Mouse (Mus musculus) liver, adult 2 months (tissue): Measurements from ENCODE around the gene Me3. TPM values are rescaled to one million over a fixed set of nuclear protein-coding genes. Genes with fewer than 3 reads are reported as not detected.

Experiments used
- DNase-seq: peaks from one replicate; pipeline ENCODE4 v3.0.0-alpha.2; 2011; ENCODE audit warnings: low read depth, low spot score; ENCODE audit errors: extremely low read depth
- H3K27ac ChIP-seq: fragments of 200-500 bp; replicated peaks from 2 replicates; pipeline ENCODE4 v1.5.1; 2012; ENCODE audit warnings: low read depth, mild to moderate bottlenecking, control low read depth, inconsistent platforms, low read length; ENCODE audit not compliant: insufficient read depth
- H3K27me3 ChIP-seq: fragments of 200-500 bp; 2 replicates; pipeline ENCODE4 v1.6.1; 2012; ENCODE audit warnings: mild to moderate bottlenecking, moderate library complexity, low read length, inconsistent platforms; ENCODE audit not compliant: control insufficient read depth, insufficient read depth
- H3K36me3 ChIP-seq: fragments of 200-500 bp; 2 replicates; pipeline ENCODE4 v1.6.1; 2012; ENCODE audit warnings: low read length, inconsistent platforms; ENCODE audit not compliant: control insufficient read depth, insufficient read depth
- H3K4me1 ChIP-seq: fragments of 200-500 bp; 2 replicates; pipeline ENCODE4 v1.6.1; 2011; ENCODE audit warnings: low read length; ENCODE audit not compliant: control insufficient read depth, insufficient read depth
- H3K4me3 ChIP-seq: fragments of 200-500 bp; 2 replicates; pipeline ENCODE4 v1.5.1; 2011; ENCODE audit warnings: low read depth, mild to moderate bottlenecking, control low read depth, low read length, moderate library complexity; ENCODE audit not compliant: insufficient read depth
- H3K79me2 ChIP-seq: fragments of 200-500 bp; 2 replicates; pipeline ENCODE4 v1.6.1; 2012; ENCODE audit warnings: inconsistent platforms, mild to moderate bottlenecking, low read length, moderate library complexity; ENCODE audit not compliant: control insufficient read depth, insufficient read depth
- H3K9ac ChIP-seq: fragments of 200-500 bp; 2 replicates; pipeline ENCODE4 v1.6.1; 2012; ENCODE audit warnings: low read depth, mild to moderate bottlenecking, control low read depth, inconsistent platforms, low read length
- CTCF ChIP-seq: fragments of 200-500 bp; IDR thresholded peaks from 2 replicates; pipeline ENCODE4 v1.5.1; 2011; ENCODE audit warnings: low read depth, low read length, control low read depth
- POLR2A ChIP-seq: fragments of 200-500 bp; IDR thresholded peaks from 2 replicates; pipeline ENCODE4 v1.6.1; 2011; ENCODE audit warnings: low read length, control low read depth; ENCODE audit not compliant: insufficient read depth; ENCODE audit errors: extremely low read depth
- WGBS: fragments of 180-500 bp; shearing (Covaris S2); methylation state at CpG from one replicate; pipeline ENCODE4 v1.1.7; 2018; 5-methylcytosine and 5-hydroxymethylcytosine counted together
- polyA plus RNA-seq: library from polyadenylated mRNA; depleted of rRNA; stranded (reverse); fragments of >200 nt; gene quantifications from 2 replicates; pipeline ENCODE4 v1.2.3, GENCODE M21; 2012
- total RNA-seq: library from RNA; depleted of rRNA; stranded (reverse); fragments of >200 nt; gene quantifications from 2 replicates; pipeline ENCODE4 v1.2.3, GENCODE M21; 2014

The Me3 gene
- total and polyA plus RNA-seq, 2 experiments = 0.06 to 0.28 TPM

DNA sequence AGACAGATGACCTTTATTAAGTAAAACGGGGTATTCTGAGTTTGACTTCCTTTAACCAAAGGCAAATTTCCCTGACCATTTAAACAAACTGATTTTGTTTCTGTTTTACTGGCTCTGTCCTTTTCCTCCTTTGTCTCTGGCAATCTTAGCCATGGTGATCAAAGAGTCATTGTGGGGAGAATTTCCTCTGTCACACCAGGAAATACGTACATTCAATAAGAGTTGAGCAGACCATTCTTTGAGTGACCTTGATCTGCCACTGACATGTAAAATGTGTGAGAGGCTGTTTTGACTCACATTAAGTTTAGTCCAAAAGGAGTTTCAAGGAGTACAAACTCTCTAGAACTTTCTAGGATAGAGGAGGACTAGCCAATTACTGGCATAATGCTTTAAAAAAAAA lies 117.0 kb downstream of the Me3 start:
- Histone ChIP-seq H3K36me3 (no peaks in the 10 kb centered on the region), H3K79me2 (no peaks in the 10 kb centered on the region), H3K27ac (no peak overlapping the region), H3K9ac (no peak overlapping the region), H3K4me1 (no peaks in the 10 kb centered on the region), H3K27me3 (no peaks in the 10 kb centered on the region), H3K4me3 (no peak overlapping the region)
- no peak for TF ChIP-seq POLR2A
- TF ChIP-seq CTCF = no peak
- WGBS = 44% methylated on average over 2 of the region's 2 CpGs
- DNase-seq = no peak

DNA sequence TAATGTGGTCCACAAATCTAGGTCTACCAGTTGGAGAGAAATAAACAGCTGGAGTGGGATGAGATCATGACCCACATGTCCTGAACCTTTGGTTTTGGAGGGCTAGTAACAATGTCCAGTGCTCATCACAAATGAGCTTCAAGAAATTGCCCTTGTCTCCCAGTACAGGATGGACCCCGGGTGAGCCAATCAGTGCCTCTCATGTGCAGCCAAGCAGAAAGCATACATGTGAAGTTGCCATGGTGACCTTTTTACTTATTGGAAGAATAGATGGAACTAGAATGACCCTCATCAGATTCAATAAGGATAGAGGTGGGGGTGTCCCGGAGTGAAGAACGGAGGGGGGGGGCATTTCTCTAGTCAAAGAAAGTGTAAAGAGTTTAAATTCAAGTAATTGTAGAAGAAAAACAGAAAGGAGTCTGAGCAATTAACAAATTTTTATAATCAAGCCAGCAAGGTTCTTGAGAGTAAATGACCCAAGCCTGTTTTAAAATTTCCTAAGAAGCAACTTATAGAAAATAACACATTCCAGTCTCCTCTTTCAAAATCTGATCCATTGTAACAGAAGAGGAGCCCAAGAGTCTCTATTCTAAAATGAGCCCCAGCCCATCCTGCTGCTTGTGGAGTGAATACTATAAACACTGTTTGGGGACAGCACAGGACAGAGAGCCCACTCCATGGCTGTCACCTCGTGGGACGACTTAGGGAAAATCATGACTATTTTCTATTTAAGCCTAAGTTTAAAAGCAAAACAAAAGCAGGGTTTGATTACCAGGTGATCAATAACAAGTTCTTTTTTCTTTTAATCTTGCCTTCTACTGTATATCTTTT lies 134.7 kb downstream of the Me3 start:
- WGBS = 86% methylated on average over 5 of the region's 5 CpGs
- Histone ChIP-seq H3K36me3 (no peaks in the 10 kb centered on the region), H3K4me1 (no peaks in the 10 kb centered on the region), H3K27me3 (no peaks in the 10 kb centered on the region), H3K79me2 (no peaks in the 10 kb centered on the region), H3K4me3 (no peak overlapping the region), H3K9ac (no peak overlapping the region), H3K27ac (no peak overlapping the region)
- no peak for DNase-seq
- no peak for TF ChIP-seq POLR2A
- TF ChIP-seq CTCF = no peak

DNA sequence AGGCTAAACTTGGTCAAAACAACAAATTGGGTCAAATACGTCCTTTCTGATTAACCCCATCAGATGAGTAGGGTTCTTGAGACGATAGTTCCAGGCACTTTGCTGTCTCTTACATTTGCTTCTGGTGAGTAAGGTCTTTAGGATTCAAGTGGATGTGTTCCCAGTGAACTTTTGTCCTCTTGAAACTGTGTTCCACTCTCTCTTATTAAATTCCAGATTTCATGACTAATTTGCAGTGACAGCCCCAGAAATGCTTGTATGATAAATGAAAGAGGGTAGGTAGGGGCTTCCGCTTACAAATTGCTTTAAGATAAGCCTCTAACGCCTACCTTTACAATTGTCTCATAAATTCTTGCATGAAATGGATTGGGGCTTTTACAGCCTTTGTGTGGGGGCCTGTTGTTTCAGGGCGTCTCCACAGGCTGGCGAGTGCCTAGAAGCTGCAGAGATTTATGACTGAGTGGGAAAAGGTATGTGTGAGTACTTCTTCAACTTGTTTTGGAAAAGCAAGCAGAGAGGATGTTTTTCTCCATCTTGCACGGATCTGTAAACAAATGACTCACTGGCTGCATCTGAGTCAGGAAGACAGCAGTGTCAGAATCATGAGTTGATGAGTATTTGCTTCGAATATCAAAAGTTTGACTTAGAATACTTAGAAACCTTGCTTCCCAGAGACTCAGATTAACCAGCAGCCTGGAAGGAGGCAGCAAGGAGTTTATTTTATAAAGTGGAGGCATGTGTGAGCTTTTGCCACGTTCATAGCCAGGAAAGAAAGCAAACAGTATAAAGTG lies 137.1 kb downstream of the Me3 start:
- H3K4me3 ChIP-seq = no peak overlapping the region
- TF ChIP-seq POLR2A (no peak), CTCF (no peak)
- H3K79me2 ChIP-seq = no peaks in the 10 kb centered on the region
- no peaks in the 10 kb centered on the region for H3K36me3 ChIP-seq
- no peak overlapping the region for H3K9ac ChIP-seq
- H3K4me1 ChIP-seq = peaks cover 2% of the 10 kb centered on the region; the same call in 1 of the 2 replicates
- no peaks in the 10 kb centered on the region for H3K27me3 ChIP-seq
- H3K27ac ChIP-seq = no peak overlapping the region
- 47% methylated on average over 9 of the region's 9 CpGs for WGBS
- no peak for DNase-seq

DNA sequence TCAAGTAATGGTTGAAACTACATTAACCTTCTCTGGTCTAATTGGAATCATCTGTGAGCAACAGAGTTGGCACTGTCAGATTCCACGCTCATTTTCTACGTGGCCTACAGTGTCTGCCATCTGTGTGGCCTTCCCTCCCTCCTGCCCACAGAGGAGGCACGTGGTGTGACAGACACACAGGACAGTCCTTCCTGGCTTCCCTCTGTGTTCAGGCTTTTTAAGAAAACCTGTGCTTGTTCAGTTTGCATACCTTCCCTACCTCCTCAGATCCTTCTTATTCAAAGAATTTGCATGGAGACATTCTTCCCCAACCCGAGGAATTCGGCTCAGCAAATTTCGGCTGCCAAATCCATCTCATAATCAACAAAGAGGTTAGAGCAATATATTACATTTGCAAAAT lies 137.8 kb downstream of the Me3 start:
- Histone ChIP-seq H3K79me2 (no peaks in the 10 kb centered on the region), H3K9ac (no peak overlapping the region), H3K4me3 (no peak overlapping the region), H3K4me1 (peaks cover 2% of the 10 kb centered on the region; the same call in 1 of the 2 replicates), H3K36me3 (no peaks in the 10 kb centered on the region), H3K27ac (no peak overlapping the region), H3K27me3 (no peaks in the 10 kb centered on the region)
- DNase-seq = no peak
- 70% methylated on average over 6 of the region's 6 CpGs for WGBS
- TF ChIP-seq POLR2A = no peak
- TF ChIP-seq CTCF = no peak

GRCm38 (mm10) chr7:89772906-89773305 lies 140.7 kb downstream of the Me3 start:
- Histone ChIP-seq H3K79me2 (no peaks in the 10 kb centered on the region), H3K27ac (no peak overlapping the region), H3K4me3 (no peak overlapping the region), H3K4me1 (peaks cover 2% of the 10 kb centered on the region; the same call in 1 of the 2 replicates), H3K36me3 (no peaks in the 10 kb centered on the region), H3K9ac (no peak overlapping the region), H3K27me3 (no peaks in the 10 kb centered on the region)
- no peak for DNase-seq
- WGBS = 78% methylated on average over 5 of the region's 5 CpGs
- TF ChIP-seq POLR2A = no peak
- no peak for TF ChIP-seq CTCF
